Mouse (Mus musculus): ENCODE results near the gene Vsx2. TPM values are rescaled to one million over a fixed set of nuclear protein-coding genes. Genes with fewer than 3 reads are reported as not detected.

Vsx2 gene
- total RNA-seq, 2 experiments from 2014 or later: not detected

DNA sequence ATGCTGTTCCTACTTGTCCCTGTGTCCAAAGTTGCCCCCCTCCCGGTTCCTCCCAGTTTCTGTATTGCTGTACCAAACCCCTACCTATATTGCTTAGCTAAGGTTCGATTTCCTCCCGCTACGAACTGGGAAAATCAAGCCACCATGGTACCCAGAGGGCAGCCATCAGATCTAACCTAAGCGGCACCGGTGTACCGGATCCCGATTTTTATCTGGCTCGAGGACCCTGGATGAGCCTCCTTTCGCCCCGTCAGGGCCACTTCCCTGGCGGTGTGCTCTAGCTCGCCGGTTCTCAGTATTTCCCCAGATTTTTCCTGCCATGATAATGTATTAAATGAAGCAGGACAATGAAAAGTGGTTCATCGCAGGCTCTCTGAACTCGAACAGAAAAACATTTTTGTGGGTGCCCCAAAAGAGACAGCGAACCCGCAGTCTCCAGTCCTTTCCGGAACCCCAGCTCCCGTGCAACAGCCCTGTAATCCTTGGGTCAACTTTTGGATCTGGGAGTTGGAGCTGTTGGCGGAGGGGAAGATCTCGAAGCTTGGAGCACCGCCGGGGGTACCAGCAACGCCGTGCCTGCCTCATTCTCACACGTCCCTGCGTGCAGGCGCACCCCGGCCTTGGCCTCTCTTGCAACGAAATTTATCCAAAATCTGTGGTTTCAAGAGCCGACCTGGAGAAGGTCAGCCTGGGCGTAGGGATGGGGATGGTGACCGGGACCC lies 1.3 kb downstream of the Vsx2 start:
- ATAC-seq (replicated peaks; ENCODE audit: low FRiP score, poor library complexity, severe bottlenecking): no peak

DNA sequence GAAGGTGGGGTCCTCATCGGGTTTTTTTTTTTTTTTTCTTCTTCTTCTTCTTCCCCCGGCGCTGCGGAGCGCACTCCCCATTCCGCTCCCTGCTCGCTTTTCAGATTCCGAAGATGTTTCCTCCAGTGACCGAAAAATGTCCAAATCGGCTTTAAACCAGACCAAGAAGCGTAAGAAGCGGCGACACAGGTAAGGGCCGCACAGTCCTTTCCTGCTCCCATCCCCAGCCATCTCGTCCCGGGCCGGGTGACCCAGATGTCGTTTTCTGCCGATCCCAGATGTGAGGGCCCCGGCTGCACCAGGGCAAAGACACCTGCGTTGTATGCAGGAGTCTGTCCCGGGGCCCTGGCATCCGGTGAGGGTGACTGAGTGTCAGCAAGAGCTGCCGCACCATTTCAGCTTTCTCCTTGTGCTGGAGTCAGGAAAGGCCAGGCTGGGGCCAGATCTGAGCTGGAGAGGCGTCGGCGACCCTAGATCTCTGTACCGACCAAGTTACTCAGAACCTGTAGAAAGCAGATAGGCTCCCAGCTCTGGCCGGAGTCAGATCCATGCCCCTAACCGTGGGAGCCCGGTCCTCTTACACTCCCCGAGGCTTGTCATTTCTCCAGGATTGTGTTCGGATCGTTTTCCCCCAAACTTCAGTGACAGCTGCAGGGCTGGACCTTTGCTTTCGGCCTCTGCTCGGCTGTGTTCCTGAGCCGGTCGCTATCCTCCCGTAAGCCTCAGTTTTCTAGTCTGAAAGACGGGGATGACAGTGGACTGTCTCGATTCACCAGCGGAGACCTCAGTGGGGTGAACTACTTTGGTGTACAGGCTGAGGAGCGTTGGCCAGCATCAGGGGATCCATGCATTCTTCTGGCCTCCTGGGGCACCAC lies 2.1 kb downstream of the Vsx2 start:
- ATAC-seq (replicated peaks; ENCODE audit: low FRiP score, poor library complexity, severe bottlenecking): no peak

DNA sequence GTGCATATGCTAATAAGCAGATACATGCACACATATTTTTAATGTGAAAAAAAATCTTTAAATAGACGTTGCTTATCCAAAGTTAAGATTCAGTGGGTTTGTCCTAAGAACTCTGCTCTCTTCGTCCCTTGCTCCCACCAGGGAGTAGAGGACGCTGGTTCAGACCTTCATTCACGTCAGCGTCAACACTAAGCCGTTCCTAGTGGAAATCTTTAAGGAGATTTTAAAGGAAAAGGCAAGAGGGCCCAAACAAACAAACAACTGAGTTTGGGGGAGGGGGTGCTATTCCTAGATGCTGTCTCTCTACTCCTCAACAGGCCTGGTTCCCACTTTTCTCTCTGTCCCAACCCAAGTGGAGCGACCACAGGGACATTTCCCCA lies 2.8 kb downstream of the Vsx2 start:
- ATAC-seq (replicated peaks; ENCODE audit: low FRiP score, poor library complexity, severe bottlenecking): no peak

DNA sequence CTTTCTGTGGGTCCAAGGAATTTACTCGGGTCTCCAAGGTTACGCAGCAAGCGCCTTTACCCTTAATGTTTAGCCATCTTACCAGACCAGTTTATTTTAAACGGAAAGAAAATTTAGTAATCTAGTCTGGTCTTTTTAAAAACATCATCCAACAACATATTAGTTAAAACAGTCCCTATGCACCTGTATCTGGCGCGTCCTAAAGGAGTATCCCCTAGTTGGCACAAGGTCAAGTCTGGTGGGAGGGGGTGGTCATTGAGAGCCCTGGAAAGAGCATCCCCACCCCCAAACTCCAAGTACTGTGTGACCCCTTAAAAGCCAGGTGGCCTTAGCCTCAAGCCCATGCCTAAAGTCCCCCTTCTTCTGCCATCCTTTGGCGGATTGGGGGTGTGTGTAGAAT lies 3.5 kb downstream of the Vsx2 start:
- no peak for ATAC-seq (replicated peaks; ENCODE audit: low FRiP score, poor library complexity, severe bottlenecking)

DNA sequence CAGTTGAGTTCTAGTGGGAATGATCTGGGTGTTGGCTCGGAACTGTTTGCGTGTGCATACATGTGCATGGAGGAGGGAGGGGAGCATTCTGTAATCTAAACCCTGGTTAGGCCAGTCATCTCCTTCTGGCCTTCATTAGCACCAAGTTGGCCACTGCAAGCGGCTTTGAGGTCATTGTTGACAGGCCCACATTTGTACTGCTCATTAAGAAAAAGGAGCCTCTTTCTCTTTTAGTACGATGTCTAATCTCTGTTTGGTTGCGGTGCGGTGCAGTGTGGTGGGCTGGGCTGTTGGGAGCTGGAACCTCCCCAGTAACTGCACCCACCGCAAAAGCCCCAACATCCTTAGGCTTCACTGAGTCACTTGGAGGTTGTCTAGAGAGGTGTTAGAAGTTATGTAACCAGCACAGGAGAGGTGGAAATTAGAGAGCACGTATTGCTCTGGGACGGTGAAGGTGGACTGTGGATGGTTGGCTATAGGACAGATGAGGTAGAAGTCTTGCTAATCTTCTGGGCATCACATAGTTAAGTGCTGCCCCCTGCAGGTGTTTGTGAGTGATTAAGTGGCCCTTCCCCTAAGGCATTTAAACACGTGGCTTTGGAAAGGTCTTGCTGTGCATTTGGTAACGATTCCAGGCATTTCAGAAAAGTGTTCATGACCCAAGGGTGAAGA lies 8.3 kb downstream of the Vsx2 start:
- 0 out of 2 replicates have a peak, but pooled peaks have one; percentile 63 for ATAC-seq (replicated peaks; ENCODE audit: low FRiP score, poor library complexity, severe bottlenecking)

DNA sequence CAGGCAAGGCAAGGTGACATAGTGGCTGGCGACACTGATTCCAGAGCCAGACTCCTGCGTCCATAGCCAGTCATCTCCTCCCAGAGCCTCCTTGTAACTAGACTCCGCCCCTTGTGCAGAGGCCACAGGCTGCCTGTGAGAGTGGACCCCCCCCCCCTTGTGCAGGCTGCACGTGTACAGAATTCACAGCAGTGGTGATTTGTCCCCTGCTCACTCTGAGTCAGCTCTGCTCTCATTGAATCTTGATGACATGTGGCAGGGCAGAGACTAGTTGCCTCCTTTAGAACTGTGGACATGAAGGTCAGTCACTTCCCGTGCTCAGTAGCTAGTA lies 8.8 kb downstream of the Vsx2 start:
- no peak for ATAC-seq (replicated peaks; ENCODE audit: low FRiP score, poor library complexity, severe bottlenecking)

DNA sequence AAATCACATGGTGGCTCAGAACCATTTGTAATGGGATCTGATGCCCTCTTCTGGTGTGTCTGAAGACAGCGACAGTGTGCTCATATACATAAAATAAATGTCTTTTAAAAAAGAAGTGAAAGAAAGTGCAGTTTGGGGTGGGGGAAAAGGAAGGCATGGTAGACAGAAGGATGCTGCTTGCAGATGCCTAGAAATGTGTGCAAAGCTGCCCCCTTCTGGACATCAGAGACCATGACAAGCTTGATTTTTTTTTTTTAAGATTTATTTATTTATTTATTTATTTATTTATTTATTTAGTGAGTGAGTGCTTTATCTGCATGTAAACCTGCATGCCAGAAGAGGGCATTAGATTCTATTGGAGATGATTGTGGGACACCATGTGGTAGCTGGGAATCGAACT lies 11.7 kb downstream of the Vsx2 start:
- no peak for ATAC-seq (replicated peaks; ENCODE audit: low FRiP score, poor library complexity, severe bottlenecking)

DNA sequence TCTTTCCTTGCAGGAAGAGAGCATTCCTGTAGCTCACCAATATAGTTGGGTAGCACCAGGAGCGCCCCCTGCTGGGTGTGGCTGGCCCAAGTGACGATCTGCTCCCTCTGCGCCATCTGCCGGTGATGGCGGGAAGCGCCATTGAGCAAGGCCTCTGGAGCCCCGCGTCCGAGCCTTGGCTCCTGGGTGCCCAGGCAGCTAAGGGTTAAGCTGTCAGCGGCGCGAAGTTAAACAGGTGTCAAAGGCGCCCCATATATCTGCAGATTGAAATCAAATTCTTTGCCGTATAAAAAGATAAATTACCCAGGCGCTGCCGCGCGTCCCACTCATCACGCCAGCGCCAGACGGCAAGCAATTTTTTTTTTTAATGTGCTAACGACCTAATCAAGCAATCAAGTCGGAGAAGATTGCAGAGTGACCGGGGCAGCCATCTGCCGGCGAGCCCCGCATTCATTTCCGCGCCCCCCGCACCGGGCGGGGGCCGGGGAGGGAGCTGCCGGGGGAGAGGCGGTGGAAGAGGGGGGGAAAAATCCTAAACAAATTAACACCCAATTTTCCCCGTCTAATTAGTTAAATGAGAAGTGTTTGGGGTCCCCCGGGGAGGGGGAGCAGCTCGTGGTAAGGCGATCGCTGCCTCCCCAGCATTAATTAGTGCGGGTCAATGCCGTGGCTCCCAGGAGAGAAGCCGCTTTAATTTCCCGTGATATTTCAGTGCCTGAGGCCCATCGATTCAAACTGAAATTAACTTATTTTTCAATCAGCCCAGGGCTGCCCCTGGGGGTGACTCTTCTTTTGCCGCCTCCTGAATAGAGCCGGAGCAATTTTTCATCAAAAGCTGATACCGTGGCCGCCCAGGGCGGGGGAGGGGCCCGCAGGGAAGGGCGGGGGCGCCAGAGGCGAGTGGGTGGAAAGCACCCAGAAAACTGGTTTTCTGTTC lies 20.5 kb downstream of the Vsx2 start:
- ATAC-seq (replicated peaks; ENCODE audit: low FRiP score, poor library complexity, severe bottlenecking): peak; percentile 92

DNA sequence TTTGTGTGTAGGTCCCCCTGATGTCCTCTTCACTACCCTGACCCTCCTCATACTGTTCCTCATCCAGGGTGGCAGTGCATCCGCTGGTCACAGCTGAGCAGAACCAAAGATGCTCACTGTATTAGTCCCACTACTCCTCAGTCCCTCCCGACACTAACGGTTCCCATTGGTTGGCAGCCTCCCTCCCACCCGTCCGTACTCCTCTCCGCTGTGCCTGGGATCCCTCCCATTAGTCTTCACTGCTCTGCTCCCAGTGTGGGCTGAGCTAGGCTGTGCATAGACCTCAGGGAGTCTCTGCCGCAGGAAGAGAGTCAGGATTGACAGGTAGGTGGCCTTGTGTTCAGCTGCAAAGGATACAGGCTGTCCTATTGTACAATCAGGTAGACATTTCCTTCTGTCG lies 28.8 kb downstream of the Vsx2 start:
- ATAC-seq (replicated peaks; ENCODE audit: low FRiP score, poor library complexity, severe bottlenecking): peak; percentile 28; the same call in 1 of the 2 replicates

DNA sequence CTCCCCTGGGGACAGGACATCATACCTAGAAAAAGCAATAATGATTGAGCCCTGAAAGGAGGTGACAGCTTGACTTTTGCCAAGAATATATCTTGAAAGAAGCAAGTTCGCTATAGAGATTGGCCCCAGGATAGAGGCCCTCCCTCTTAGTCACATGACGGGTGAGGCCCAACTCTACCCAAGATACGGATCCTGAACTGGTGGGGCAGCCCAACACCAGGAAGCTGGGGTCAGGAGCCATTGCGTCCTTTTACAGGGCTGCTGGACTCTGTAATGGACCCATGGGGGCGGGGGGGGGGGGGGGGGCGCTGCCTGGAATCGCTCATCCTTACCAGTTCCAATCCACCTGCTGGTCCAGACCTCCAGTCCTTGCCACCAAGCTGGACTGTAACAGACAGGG lies 34.4 kb downstream of the Vsx2 start:
- ATAC-seq (replicated peaks; ENCODE audit: low FRiP score, poor library complexity, severe bottlenecking): no peak

DNA sequence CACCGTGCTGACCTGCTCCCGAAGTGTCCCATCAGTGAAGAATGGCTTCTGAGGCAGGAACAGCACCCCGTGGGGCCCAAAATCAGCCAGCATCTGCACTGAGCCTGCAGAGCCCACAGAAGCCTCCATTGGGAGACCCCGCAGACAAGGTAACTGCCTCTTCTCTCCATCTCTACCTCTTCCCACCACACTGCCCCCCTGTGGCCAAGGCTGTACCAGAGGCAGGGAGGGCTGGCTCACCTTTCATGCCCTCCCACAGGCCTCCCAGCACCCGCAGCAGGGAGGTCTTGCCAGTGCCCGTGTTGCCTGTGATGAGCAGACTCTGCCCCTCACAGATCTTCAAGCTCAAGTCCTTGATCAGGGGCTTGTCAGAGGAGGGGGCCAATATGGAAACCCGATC lies 36.3 kb downstream of the Vsx2 start:
- ATAC-seq (replicated peaks; ENCODE audit: low FRiP score, poor library complexity, severe bottlenecking): no peak

DNA sequence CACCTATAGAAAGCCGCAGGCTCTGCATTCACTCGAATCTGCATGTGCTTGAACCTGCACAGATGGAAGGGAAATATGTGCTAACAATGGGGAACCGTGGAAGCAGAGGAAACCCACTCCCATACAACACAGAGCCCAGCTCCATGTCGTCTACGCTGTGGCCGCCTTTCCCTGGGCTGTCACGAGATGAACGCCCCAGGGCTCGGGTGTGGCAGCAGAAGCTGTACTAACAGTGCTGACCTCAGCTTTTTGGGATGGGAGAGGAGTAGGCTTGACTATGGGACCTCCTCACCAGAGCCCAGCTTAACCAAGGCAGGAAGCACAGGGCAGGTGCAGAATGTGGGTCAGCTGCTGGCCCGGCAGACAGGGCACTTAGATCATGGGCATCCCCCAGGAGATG lies 42.2 kb downstream of the Vsx2 start:
- 0 out of 2 replicates have a peak, but pooled peaks have one; percentile 26 for ATAC-seq (replicated peaks; ENCODE audit: low FRiP score, poor library complexity, severe bottlenecking)

DNA sequence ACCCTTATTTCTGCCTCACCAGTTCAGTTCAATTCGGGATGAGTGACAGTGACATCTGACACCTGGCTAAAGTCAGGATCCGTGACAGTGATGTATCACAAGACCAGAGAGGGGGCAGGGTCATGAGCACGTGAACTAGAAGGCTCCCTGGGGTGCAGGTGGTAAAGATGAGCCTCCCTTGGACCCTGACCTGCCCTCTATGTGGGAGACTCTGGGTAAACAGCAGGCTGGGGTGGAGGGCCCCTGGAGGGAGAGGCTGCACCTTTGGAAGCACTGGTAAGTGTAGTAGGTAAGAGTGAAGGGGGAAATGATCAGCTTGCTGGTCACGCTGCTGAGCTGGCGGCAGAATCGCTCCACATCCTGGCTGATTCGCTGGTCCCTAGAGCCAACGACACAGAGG lies 43.0 kb downstream of the Vsx2 start:
- no peak for ATAC-seq (replicated peaks; ENCODE audit: low FRiP score, poor library complexity, severe bottlenecking)

DNA sequence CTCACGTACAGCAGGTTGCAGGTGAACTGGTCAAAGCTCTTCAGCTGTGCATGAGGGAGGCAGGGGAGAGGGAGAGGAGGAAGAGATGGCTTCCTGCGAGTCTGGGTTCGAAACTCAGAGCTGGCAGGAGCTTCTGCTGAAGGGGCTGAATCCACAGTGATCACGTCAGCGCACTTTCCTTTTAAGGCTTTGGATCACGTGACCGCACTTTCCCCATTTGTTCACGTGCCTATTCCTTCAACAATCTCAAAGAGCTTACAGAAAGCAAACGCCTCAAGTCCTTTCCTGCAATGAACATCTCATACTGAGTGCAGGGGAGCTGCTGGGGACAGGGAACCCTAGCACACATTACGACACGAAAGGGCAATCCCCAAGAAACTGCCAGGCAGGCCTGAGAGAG lies 44.4 kb downstream of the Vsx2 start:
- ATAC-seq (replicated peaks; ENCODE audit: low FRiP score, poor library complexity, severe bottlenecking): no peak

DNA sequence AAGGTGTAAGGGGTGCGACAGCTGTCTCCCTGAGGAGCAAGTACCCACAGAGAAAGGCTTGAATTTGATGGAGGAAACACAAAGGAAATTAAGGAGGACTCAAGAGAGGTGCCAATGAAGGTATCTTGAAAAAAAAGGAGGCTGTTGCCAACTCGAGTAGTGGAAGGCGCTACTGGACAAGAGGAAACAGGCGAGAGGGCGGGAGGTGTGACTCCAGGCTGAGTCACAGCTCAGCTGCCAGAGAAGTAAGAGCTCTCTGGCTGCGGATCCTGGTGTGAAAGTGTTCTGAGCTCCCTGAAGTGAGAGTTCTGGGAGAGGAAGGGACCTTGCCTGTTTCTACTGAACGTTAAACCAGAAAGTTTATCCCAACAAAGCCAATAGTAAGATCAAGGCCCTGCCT lies 45.0 kb downstream of the Vsx2 start:
- ATAC-seq (replicated peaks; ENCODE audit: low FRiP score, poor library complexity, severe bottlenecking): no peak

DNA sequence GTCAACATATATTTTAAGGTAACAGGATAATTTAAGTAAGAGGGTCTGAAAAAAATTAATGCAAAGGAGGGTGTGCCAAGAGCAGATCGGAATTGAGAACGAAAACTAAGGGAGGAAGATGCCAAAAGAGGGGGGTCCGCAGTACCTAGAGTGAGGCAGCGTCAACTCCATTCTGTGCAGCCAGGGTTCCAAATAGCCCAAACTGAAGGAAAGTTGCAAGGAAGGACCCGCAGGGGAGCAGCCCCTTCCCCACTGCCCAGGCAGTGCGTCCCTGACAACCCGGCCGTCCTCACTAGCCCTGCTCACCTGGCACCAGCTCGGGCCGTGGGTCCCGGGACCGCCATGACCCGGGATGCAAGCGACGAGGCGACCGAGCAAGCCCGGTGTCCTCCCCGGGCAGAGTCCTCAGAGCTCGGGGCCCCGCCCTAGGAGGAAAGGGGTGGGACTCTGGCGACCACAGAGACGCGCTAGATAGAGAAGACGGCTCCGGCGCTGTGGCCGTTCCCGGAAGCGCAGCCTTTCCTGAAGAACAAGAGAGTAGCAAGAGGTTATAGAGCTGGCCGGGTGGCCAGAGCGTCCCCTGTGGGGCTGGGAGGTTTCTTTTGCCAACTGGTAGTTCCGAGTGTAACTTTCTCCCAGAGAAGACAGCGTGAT lies 47.5 kb downstream of the Vsx2 start, which contains the start of gene Abcd4:
Abcd4 (minus strand) TSS at position 437 of the 654 bp plus-strand sequence.
- ATAC-seq (replicated peaks; ENCODE audit: low FRiP score, poor library complexity, severe bottlenecking): peak; percentile 99

DNA sequence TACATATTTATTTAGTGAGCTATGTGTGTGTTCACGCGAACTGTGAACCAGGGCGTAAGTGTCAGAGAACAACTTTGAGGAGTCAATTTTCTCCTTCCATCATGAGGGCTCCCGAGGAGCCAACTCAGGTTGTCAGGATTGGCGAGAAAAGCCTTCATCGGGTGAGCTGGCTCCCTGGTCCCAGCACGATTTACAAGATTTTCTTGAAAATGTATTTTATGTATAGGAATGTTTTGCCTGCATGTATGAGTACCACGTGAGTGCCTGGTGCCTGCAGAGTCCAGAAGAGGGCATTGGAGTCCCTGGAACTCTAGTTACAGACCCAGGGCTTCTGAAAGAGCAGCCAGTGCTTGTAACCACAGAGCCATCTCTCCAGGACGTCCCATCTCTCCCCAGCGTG lies 48.1 kb downstream of the Vsx2 start:
- ATAC-seq (replicated peaks; ENCODE audit: low FRiP score, poor library complexity, severe bottlenecking): 0 out of 2 replicates have a peak, but pooled peaks have one; percentile 14

DNA sequence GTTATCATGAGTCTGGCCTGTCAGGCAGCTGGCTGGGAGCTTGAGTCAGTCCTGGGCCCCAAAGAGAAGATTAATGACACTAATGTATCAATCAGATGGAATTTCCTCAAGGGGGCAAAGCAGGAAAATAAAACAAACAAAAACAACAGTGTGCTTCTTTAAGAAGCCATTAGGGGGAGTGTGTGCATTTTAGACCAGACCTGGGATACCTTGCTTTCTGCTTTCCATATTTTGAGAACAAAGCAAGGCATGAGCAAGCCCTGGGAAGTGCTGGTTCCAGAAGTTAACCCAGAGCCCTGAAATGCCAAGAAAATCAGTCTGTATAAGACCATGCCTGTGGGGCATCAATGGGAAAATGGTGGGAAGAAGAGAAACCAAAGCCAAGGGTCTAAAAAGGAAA lies 51.4 kb downstream of the Vsx2 start:
- ATAC-seq (replicated peaks; ENCODE audit: low FRiP score, poor library complexity, severe bottlenecking): no peak

DNA sequence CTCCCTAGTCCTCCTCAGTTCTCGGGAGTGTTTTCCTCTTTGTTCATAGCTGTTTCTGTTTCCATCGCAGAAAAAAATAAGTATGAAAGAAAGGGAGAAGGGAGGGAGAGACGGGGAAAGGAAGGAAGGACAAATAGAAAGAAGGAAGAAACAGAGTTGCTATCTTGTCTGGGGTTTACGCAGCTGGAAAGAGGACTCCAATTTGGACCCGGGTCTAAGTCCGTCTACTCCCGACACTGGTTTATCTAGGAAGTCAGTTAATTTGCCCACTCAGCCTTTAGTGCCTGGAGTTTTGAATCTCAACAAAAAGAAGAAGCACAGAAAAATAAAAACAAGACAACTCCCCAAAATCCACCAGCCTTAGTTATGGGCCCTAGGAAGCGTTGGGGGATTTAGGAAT lies 55.0 kb downstream of the Vsx2 start:
- ATAC-seq (replicated peaks; ENCODE audit: low FRiP score, poor library complexity, severe bottlenecking): no peak
